Mouse (Mus musculus): ENCODE data around the gene Zfp109. TPM values are rescaled to one million over a fixed set of nuclear protein-coding genes. Genes with fewer than 3 reads are reported as not detected.

Gene Zfp109
- total and polyA plus RNA-seq, 2 experiments, result 1.3 to 3.1 TPM

GRCm38 (mm10) chr7:24268176-24269155, 31.1 kb upstream of the Zfp109 start:
- H3K27ac ChIP-seq (replicated peaks; ENCODE audit: insufficient read depth, low read depth, low read length), result no peak overlapping the region
- H3K9ac ChIP-seq (ENCODE audit: low read depth, low read length), result no peak overlapping the region
- 81% methylated on average over 24 of the region's 24 CpGs for WGBS
- H3K79me2 ChIP-seq (ENCODE audit: control insufficient read depth, insufficient read depth, low read length), result no peaks in the 10 kb centered on the region
- DNase-seq (ENCODE audit: extremely low read depth, low read depth, low spot score), result no peak
- H3K4me1 ChIP-seq (ENCODE audit: control insufficient read depth, insufficient read depth, low read length), result no peaks in the 10 kb centered on the region
- TF ChIP-seq CTCF (IDR thresholded peaks at IDR 0.05; ENCODE audit: low read depth, low read length) (no peak), POLR2A (IDR thresholded peaks at IDR 0.05; ENCODE audit: extremely low read depth, insufficient read depth, low read length) (no peak)
- H3K36me3 ChIP-seq (ENCODE audit: control insufficient read depth, insufficient read depth, low read length), result peaks cover under 1% of the 10 kb centered on the region
- H3K27me3 ChIP-seq (ENCODE audit: control insufficient read depth, insufficient read depth, low read length), result no peaks in the 10 kb centered on the region
- H3K4me3 ChIP-seq (ENCODE audit: insufficient read depth, low read depth, low read length), result no peak overlapping the region

GRCm38 (mm10) chr7:24260000-24260312, 22.6 kb upstream of the Zfp109 start:
- Histone ChIP-seq H3K36me3 (ENCODE audit: control insufficient read depth, insufficient read depth, low read length) (peaks cover 8% of the 10 kb centered on the region; the same call in 1 of the 2 replicates), H3K4me3 (ENCODE audit: insufficient read depth, low read depth, low read length) (no peak overlapping the region), H3K9ac (ENCODE audit: low read depth, low read length) (no peak overlapping the region), H3K4me1 (ENCODE audit: control insufficient read depth, insufficient read depth, low read length) (peaks cover 2% of the 10 kb centered on the region; the same call in 1 of the 2 replicates), H3K27me3 (ENCODE audit: control insufficient read depth, insufficient read depth, low read length) (no peaks in the 10 kb centered on the region), H3K27ac (replicated peaks; ENCODE audit: insufficient read depth, low read depth, low read length) (no peak overlapping the region), H3K79me2 (ENCODE audit: control insufficient read depth, insufficient read depth, low read length) (no peaks in the 10 kb centered on the region; the same call in 1 of the 2 replicates)
- no peak for DNase-seq (ENCODE audit: extremely low read depth, low read depth, low spot score)
- no peak for TF ChIP-seq CTCF (IDR thresholded peaks at IDR 0.05; ENCODE audit: low read depth, low read length)
- no peak for TF ChIP-seq POLR2A (IDR thresholded peaks at IDR 0.05; ENCODE audit: extremely low read depth, insufficient read depth, low read length)
- 93% methylated on average over 4 of the region's 4 CpGs for WGBS

- H3K4me3 ChIP-seq (ENCODE audit: insufficient read depth, low read depth, low read length), result no peak overlapping the region
- TF ChIP-seq CTCF (IDR thresholded peaks at IDR 0.05; ENCODE audit: low read depth, low read length) (no peak), POLR2A (IDR thresholded peaks at IDR 0.05; ENCODE audit: extremely low read depth, insufficient read depth, low read length) (no peak)
- WGBS, result 96% methylated on average over 13 of the region's 13 CpGs
- H3K36me3 ChIP-seq (ENCODE audit: control insufficient read depth, insufficient read depth, low read length), result peaks cover 8% of the 10 kb centered on the region; the same call in 1 of the 2 replicates
- H3K27ac ChIP-seq (replicated peaks; ENCODE audit: insufficient read depth, low read depth, low read length), result no peak overlapping the region
- no peak overlapping the region for H3K9ac ChIP-seq (ENCODE audit: low read depth, low read length)
- H3K79me2 ChIP-seq (ENCODE audit: control insufficient read depth, insufficient read depth, low read length), result no peaks in the 10 kb centered on the region; the same call in 1 of the 2 replicates
- H3K27me3 ChIP-seq (ENCODE audit: control insufficient read depth, insufficient read depth, low read length), result no peaks in the 10 kb centered on the region
- DNase-seq (ENCODE audit: extremely low read depth, low read depth, low spot score), result no peak
- peaks cover 2% of the 10 kb centered on the region; the same call in 1 of the 2 replicates for H3K4me1 ChIP-seq (ENCODE audit: control insufficient read depth, insufficient read depth, low read length)
These were observed 22.1 kb upstream of the Zfp109 start for GRCm38 (mm10) chr7:24259306-24259999.

DNA sequence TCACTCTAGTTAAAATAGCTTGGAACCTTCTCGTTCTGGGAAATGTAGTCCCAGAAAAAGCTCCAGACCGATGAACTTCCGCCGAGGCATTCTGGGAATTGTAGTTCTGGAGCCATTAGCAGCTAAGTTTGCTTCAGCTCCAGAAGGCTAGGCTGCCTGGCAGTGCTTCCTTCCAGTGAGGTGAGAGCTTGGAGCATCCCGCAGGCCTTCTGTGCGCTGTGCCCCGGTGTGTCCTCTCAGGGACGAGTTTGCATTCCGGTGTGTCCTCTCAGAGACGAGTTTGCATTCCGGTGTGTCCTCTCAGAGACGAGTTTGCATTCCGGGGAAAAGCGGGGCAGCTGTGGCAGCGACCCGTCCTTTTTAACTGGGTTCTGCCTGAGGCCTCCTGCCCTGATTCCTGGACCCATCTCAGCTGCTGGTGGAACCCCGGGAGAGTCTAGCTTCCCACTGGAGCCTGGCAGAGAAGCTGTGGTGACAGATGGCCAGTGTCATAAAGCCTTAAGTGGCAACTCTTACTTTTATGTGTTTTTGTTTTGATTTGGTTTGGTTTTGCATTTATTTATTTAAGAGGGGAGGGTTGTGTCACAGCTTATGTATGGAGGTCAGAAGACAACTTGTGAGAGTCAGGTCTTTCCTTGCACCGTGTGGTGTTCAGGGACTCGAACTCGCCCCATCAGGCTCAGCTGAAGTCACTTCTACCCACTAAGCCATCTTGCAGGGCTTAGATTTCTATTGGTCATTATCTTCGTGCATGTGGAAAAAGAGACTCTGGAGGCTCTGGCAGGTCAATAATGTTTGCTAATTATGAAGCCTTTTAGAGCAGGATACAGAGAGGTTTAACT, 17.5 kb upstream of the Zfp109 start, which contains the start of gene Zfp108:
Zfp108 (plus strand) TSS at position 162 of the 842 bp plus-strand sequence.
- 16% methylated on average over 21 of the region's 21 CpGs for WGBS
- no peaks in the 10 kb centered on the region; the same call in 1 of the 2 replicates for H3K79me2 ChIP-seq (ENCODE audit: control insufficient read depth, insufficient read depth, low read length)
- H3K27me3 ChIP-seq (ENCODE audit: control insufficient read depth, insufficient read depth, low read length), result no peaks in the 10 kb centered on the region
- peak within 1 kb of the TSS; percentile 52 for H3K9ac ChIP-seq (ENCODE audit: low read depth, low read length)
- peak within 1 kb of the TSS; percentile 68 for H3K4me3 ChIP-seq (ENCODE audit: insufficient read depth, low read depth, low read length)
- H3K27ac ChIP-seq (replicated peaks; ENCODE audit: insufficient read depth, low read depth, low read length), result no peak within 1 kb of the TSS
- DNase-seq (ENCODE audit: extremely low read depth, low read depth, low spot score), result peak; percentile 94
- TF ChIP-seq CTCF (IDR thresholded peaks at IDR 0.05; ENCODE audit: low read depth, low read length) (no peak), POLR2A (IDR thresholded peaks at IDR 0.05; ENCODE audit: extremely low read depth, insufficient read depth, low read length) (no peak)
- H3K36me3 ChIP-seq (ENCODE audit: control insufficient read depth, insufficient read depth, low read length), result no peaks in the 10 kb centered on the region; the same call in 1 of the 2 replicates
- H3K4me1 ChIP-seq (ENCODE audit: control insufficient read depth, insufficient read depth, low read length), result peaks cover 5% of the 10 kb centered on the region; the same call in 1 of the 2 replicates

Measured in liver, adult 2 months (tissue).